Mouse (Mus musculus): ENCODE data around the gene Acbd6. TPM values are rescaled to one million over a fixed set of nuclear protein-coding genes. Genes with fewer than 3 reads are reported as not detected.

The Acbd6 gene
- total RNA-seq, 2 experiments from 2014 or later: 76.9 to 83.9 TPM

DNA sequence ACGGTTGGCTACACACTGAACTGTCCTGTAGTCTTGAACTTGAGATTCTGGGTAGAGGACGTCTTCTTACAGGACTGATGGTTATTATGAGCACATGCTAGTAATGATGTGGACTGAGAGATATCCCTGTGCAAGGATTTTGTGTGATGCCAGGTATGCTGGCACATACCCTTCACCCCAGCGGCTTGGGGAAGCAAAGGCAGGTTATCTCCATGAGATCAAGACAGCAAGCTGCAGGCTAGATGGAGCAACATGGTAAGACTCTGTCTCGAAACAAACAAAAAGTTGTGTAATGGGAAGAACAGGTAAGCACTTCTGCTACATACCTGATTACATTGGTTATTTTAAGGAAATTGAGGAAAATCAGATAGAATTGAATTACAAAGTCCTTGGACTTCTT lies 2.1 kb downstream of the Acbd6 start:
- DNase-seq: no peak

DNA sequence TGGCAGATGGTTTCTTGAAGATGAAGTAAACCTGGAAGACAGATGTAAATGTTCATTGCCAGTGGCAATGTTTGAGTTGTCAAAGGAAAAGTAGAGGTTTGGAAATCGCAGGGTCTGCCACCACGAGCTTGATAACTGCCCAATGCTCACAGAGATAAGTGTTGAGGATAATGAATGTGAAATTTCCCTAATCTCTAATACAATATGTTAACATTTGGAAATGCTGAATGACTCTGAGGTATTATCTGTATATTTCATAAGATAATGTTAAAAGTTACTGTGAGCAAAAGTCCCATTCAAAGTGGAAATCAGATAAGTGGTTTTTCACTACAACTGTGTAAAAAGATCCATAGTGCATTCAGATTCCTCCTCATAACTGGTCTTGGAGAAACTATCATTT lies 2.8 kb downstream of the Acbd6 start:
- DNase-seq: no peak

DNA sequence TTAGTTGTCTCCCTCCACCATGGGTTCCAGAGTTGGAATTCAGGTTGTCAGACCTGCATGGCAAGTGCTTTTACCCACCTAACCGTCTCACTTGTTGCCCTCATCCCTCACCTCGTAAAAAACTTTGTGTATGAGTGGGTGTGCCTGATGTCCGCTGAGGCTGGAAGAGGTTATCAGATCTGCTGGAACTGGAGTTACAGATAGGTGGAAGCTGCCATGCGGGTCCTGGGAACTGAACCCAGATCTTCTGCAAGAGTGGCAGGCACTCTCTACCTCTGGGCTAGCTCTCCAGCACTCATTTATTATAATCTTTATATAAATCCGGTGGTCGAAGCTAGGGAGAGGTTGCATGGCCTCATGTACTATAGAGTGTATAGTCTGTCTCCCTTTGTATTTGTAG lies 4.3 kb downstream of the Acbd6 start:
- no peak for DNase-seq

DNA sequence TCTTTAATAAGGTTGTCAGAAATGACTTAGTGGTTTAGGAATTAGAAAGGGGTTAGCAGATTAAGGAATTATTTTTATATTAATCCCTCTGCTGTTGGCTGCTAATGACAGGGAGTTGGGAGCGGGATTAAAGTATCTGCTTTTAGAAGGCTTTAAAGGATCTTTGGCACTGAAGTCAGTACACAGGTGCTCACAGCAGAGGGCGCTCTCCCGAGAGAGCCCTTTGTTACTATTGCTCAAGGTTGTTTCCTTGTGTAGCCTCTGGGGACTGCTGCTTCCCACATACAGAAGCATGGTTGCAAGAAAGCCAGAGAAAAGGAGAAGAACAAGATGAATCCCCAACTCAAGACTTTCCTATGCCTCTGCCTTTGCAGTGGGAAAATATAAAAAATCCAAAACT lies 6.8 kb downstream of the Acbd6 start:
- peak; percentile 53 for DNase-seq

DNA sequence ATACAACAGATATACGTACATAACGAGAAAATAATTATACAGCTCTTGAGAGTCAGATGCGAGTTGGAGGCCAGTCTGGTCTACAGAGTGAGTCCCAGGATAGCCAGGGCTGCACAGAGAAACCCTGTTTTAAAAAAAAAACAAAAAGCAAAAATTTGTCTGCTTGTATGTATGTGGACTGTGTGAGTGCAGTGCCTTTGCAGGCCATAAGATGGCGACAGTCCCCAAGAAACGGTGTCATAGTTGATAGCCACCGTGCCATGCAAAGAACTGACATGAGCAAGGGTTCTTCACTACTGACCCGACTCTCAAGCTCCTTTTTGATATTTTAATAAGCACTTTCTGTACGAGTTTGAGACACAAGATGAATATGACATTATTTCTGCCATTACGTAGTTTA lies 10.2 kb downstream of the Acbd6 start:
- DNase-seq: no peak

DNA sequence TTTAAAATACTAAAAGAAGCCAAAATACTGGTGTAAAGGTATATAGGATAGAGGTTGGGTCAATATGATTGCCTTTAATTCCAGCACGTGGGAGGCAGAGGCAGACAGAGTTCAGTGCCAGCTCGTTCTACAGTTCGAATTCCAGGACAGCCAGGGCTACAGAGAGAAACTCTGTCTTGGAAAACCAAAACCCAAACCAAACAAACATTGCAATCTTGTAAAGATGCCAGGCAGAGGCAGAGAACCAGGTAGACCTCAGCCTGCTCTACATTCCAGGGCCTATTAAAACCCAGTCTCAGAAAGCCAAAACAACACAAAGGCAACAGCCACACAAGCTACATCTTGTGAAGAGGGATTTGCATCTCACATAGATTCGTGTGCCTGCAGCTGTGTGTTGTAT lies 11.4 kb downstream of the Acbd6 start:
- DNase-seq: no peak

DNA sequence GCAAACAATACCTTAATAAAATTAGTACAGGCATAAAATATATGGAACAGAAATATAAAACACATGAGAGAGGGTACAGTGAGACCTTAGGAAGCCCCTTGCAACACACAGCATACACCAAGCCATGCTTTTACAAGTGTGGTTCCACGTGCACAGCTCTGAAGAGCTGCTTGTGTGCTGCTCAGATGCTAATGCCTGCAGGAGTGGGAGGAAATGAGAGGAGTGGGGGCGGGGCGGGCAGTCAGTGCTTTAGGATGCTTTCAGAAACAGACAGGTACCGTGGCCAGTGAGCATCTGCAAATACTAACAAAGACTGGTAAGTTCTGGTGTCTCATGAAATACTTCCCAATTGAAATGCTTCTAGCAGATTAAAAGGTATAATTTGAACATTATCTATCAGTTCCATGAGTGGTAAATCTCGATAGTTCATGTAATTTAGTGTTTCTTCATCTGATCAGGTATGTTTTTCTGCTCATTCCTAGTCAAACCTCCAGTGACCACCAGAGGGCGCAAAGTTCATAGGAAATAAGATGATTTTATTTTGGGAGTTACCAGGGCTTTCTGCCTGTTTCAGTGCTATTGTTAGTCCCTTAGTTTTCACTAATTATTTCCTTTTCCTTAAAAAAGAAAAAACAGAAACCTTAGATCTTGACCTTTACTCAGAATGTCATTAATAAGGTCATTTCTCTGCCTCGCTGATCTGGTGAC lies 17.2 kb downstream of the Acbd6 start:
- DNase-seq: peak; percentile 81

DNA sequence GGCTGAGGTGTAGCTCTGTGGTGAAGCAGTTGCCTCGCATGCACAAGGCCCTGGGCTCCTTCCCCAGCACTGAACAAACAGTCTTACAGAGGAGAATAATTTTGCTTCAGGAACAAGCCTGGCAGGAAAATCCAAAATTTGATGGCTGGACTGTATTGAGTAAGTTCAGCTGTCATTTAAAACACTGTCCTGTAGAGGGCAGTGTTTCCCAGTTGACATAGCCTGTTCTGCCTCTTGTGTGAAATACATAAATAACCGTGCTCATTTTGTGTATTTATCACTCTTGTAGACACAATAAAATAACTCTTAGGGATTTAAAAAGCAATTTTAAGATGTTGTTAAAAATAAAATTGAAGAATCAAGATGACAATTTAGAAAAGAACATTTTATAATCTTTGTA lies 18.5 kb downstream of the Acbd6 start:
- peak; percentile 42 for DNase-seq

DNA sequence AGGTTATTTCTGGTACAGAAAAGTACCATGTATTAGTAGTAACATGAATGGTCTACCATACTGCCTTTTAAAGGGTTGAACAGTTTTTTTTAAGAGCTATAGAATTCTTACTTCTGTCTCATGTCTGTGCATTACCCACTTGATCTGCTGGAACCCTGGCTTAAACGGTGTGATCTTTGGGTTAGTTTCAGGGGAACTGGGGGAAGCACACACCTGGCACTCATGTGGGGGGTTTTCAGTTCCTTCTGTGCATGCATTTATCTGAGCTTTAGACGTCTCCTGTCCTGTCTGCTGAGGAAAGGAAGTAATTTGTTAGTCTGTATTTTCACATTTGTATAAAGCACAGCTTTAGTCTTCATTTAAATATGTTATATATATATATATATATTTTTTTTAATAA lies 19.4 kb downstream of the Acbd6 start:
- no peak for DNase-seq

DNA sequence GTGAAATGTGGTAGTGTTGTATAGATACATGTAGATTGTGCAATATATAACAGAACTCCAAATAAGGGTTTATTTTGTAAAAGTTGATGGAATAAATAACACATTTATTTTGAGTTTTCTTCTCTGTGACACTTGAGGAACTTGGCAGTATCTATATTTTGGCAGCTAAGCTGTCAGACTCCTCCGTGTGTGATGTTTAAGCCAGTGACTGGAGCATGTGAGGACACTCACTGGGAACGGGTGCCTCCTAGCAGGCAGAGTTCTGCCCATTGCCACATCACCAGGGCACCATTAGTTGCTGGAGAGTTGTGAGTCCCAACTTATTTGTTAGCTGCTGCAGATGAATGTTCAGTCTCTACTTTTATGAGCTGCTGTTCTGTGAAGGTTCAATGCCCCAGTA lies 30.0 kb downstream of the Acbd6 start:
- no peak for DNase-seq

DNA sequence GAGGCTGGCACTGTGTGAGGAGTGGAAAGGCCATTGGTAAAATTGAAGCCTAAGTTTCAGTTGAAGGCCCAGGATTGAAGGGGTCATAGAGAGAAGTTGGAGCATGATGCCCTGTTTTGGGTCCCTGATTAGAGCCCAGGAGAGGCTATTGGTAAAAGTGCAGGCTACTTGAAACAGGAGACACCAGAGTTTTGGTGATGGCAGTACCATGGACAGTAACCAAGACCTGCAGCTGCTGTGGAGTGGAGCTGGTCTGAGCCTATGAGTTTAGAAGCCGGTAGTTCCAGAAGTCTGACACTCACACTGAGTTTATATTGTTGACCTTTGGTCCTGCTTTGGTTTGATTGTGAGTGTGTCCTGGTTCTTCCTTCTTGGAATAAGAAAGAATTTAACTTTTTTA lies 36.2 kb downstream of the Acbd6 start:
- peak; percentile 14 for DNase-seq

DNA sequence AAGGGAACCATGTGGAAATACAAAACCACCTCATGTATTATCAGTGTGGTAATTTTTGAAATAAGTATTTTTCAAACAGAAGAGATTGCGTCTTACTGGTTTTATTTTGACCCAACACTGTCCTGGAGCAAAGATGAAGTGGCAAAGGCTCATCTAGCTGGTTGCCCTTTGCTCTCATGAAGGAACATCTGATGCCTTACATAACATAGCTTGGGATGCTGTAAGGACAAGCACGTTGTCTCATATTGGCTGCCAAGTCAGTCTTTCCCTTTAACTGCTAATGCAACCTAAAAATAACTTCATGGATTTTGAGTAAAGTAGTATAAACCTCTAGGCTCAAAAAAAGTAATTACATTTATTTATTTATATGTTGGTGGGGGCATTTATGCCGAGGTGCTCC lies 38.7 kb downstream of the Acbd6 start:
- DNase-seq: no peak

DNA sequence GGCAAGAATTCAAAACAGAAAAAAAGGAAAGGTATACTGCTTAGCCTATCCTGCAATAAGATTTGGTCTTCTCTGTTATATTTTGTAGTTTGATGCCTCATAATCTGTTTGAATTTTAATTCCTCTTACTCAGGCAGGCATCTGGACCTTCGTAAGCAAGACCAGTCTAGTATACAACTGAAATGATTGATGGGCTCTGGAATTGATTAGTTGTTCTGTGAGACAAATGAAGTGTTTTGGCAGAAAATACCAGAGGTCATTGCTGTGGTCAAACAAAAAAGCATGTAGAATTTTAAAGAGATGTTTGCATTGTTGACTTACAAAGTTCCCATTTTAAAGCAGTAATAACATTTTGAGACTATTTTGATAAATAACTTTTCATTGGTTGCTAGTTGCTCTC lies 46.8 kb downstream of the Acbd6 start:
- DNase-seq: no peak

DNA sequence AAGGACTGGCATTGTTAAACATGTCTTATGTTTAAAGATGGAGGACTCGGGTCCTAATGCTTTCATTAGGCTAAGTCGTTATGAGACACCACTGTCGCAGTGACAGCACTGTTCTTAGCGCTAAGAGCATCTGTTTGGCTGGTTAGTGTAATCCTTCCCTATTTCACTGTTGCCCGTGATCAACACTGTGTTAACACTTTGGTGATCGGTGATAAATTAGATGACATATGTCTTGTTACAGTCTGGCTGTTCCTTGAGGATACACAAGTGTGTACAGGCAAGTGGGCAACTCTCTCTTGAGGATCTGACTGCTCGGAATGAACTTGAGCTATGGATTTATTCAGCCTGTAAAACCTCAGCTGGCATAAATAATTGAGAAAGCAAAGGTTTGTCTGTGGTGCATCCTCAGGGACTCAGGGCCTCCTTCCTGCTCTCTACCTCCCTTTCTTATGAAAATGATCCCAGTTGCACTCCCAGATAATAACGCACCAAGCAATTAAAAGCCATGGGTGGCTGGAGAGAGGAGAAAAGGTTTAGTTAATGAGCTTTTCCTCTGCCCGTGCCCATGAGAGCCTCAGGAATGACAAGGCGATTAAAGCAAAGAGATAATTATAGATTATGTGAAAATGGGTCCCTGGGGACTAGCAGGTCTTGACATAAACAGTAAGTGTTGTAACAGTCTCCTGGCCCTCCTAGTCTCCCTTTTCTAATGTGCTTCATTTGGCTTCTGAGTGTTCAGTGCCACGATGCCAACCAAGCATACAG lies 47.7 kb downstream of the Acbd6 start:
- DNase-seq: no peak

DNA sequence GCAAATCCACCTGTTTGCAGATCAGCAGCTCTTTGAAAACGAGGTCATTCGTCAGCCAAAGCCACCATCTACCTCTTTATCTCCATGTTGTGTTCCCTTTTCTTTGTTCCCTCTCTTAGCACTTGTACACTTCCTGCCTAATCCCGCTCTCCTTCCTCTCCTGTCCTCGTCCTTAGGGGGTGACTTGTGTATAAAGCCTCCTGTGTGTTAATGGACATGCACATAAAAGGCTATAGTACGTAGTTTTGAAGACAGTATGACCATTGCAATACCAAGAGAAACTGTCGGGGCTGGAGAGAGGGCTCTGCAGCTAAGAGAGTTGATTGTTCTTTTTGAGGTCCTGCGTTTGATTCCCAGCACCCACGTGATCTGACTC lies 48.2 kb downstream of the Acbd6 start:
- no peak for DNase-seq

DNA sequence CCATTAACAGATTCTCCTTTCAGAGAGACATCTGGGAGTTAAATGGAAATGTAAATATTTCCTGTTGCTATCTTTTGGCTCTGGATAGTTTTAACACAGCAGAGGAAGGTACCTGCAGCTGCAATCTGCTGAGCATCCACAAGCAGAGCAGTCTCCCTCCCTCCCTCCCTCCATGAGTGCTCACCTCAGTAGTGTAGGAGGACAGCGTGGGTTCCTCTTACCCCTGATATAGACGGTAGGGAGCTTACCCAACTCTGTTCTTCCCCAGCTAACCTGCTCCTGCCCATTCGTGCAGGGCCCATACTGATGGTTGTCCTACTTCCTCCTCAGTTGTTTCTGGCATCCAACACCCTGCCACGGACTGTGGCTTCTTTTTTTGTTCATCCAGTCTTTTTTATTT lies 50.6 kb downstream of the Acbd6 start:
- no peak for DNase-seq

DNA sequence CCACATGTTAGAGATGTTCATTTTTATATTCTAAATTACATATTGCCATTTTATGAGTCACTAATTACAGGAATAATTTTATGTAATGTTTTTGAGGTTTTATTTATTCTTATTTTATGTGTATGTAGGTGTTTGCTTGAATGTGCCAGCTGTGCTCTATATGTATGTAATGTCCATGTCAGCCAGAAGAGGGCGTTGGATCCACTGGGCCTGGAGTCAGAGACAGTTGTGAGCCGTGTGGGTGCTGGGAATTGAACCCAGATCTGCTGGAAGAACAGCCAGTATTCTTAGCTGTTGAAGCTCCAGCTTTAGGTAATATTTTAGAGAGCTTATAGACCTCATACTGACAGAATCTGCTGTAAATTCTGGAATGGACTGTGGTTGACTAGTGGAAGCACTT lies 56.5 kb downstream of the Acbd6 start:
- no peak for DNase-seq

DNA sequence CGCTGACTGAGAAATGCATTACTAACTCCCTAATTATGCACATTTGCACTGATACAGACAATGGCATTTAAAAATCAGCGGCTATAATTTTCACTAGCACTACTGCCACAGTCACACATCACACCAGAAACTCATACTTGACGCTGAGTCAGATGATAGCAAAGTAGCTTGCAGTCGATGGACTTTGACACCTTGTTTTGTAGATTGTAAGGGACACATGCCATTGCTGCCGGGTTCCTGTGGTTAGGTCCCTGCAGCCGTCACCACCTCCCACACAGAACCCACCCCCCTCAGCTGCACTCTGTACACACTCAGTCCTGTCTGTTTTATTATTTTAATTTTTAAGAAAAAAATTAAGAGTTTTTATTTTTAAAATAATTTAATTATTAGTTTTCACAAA lies 63.2 kb downstream of the Acbd6 start:
- DNase-seq: no peak

DNA sequence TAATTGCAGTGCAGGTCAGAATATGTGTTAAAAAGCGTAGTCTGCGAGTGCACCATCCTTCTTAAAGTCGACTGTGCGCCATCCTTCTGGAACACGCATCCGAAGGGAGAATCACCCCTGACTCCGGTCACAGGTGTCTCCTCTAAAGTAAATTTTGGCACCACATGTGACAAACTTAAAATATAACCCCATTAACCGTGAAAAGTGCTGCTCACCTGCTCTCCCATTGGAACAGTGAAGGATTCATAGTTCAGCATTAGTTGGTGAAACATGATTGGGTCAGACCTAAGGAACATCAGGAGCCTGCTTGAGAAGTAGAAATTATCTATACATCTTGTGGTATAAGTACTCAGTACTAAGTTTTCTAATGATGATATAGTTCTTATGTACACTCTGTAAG lies 65.3 kb downstream of the Acbd6 start:
- no peak for DNase-seq

DNA sequence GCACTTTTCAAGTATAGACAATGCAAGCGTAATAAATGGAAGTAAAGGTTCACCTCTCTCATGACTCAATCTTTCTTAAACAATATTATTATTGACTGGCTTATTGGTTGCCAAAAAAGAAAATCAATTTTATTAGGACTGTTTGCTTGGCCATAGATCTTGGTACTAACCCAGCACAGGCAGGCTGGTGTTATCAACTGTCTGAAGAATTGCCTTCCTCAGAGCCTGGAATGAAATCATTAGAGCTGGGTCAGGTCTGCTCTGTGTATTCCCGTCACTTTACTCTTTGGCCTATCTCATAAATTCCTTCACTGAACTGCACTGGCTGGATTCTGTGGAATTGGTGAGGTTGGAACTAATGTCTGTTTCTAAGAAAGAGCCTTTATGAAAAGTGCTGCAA lies 69.8 kb downstream of the Acbd6 start:
- no peak for DNase-seq

DNA sequence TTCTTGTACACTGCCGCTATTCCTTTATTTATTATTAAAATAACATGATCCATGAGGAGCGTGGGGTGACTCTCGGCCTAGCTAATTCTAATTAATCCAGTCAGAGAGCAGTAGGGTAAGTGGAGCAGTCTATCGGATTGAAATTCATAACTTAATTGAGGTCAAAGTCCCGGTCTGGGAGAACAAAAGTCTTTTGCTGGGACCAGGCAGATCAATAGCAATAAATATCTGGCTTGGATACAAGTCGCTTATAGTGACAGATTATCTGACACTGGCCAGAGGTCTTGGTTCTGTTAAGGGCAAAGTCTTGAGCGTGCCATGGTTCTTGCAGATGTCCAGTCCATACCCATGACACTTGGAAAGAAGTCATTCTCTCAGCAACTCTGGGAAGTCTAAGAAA lies 78.7 kb downstream of the Acbd6 start:
- DNase-seq: no peak

DNA sequence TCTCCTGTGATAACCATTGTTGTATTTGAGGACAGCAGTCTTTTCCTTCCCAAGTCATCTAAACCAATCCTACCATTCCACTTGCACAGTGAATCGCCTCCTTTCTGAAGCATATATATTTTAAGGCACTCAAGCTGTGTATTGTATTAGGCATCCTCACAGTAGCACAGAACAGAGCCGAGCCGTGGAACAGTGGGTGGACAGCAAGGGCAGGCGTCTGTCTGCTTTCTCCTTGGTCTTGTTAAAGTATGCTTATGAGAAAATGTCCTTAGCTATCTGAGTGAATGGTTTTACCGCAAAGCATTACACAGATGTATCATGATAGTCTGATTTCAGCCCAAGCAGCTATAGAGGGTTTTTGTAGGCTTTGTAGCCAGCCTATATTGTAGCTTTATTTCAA lies 87.9 kb downstream of the Acbd6 start:
- DNase-seq: no peak

DNA sequence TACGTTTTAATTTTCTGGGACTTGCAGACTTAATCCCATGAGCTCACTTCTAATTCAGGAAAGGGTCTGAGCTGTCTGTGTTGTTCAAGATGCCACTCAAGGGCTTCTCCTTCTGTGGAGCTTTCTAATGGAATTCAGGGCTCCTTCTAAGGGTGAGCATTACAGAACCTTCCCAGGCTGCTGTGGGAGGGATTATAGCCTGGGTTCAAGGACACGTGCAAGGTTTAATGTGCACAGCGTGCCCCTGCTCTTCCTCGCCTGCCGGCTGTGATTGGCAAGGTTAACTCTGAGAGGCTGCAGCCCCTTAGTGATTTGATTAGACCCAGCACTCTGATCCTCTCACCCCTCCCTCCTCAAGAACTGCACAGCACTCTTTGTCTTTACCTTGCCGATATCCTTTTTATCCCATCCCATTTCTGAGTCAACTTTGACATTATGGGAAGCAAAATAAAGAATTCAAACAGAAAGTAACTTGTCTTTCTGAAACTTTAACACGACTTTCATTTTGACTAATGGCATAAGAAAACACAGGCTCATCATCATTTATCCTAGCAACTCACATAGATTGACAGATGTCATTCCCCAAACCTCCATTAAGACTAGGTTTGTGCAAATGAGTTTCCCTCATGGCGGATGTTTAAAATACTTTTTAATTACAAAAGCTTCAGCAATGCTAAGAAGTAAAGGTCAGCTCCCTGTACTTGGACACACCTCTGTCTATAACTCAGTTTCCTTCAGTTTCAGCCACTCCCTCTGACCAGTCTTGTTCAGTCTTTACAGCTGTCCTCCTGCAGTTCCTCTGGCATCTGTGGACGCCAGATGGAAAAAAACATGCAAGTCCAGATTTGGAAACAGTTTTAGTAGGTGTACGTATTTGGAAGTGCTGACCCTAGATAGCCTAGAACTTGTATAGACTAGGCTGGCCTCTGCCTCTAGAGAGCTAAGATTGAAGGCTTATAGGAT lies 88.7 kb downstream of the Acbd6 start:
- no peak for DNase-seq

Data from adrenal gland, postnatal 10 days (tissue).